Mouse (Mus musculus): ENCODE data around the gene Itpr3. TPM values are rescaled to one million over a fixed set of nuclear protein-coding genes. Genes with fewer than 3 reads are reported as not detected.

Gene Itpr3
- polyA plus RNA-seq, 1 experiment from 2014 or later: 13.0 TPM

DNA sequence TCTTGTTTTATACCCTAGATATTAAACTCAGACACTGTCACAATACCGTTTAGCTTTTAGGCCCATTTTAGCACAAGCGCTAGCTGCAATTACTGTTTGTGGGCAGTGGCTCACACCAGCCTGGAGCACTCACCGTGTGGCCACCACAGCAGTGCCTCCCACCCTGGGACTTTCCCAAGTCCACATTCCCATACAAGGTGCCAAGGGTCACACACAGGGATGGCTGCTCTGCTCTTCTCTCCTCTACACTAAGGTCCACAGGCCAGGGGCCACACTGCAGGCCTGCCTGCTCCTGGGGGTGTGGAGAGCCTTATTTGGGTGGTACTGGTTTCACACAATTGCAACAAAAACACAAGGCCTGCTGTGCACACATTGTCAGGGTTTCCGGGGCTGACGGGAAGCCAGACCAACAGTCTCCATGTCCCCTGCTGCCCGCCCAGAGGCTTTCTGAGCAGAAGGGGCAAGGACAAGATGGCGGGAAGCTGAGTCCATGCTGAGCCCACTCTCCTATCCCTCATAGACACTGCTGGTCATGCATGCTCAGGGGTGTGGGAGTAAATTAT lies 66.8 kb downstream of the Itpr3 start:
- ATAC-seq: no peak
- WGBS: 91% methylated on average over 7 of the region's 7 CpGs
- Histone ChIP-seq H3K4me1 (replicated peaks) (peaks cover 40% of the 10 kb centered on the region), H3K9ac (no peak overlapping the region), H3K36me3 (peaks cover 23% of the 10 kb centered on the region; the same call in 1 of the 2 replicates), H3K27me3 (replicated peaks) (no peaks in the 10 kb centered on the region), H3K27ac (no peak overlapping the region), H3K4me2 (replicated peaks) (no peak overlapping the region), H3K4me3 (replicated peaks) (no peak overlapping the region), H3K9me3 (no peaks in the 10 kb centered on the region)

- no peak overlapping the region for H3K27ac ChIP-seq
- no peak overlapping the region for H3K9ac ChIP-seq
These were observed 68.1 kb downstream of the Itpr3 start for GRCm38 (mm10) chr17:27125185-27125584.

GRCm38 (mm10) chr17:27125669-27126202 lies 68.6 kb downstream of the Itpr3 start:
- Histone ChIP-seq H3K27ac (no peak overlapping the region), H3K4me2 (replicated peaks) (no peak overlapping the region), H3K9me3 (no peaks in the 10 kb centered on the region), H3K36me3 (peaks cover 16% of the 10 kb centered on the region; the same call in 1 of the 2 replicates), H3K9ac (no peak overlapping the region), H3K4me3 (replicated peaks) (no peak overlapping the region), H3K4me1 (replicated peaks) (peaks cover 43% of the 10 kb centered on the region), H3K27me3 (replicated peaks) (no peaks in the 10 kb centered on the region)
- 88% methylated on average over 11 of the region's 11 CpGs for WGBS
- ATAC-seq: no peak

More at GRCm38 (mm10) chr17:27125185-27125584, 68.1 kb downstream of the Itpr3 start:
- Histone ChIP-seq H3K4me3 (replicated peaks) (no peak overlapping the region), H3K36me3 (peaks cover 16% of the 10 kb centered on the region; the same call in 1 of the 2 replicates), H3K4me2 (replicated peaks) (no peak overlapping the region), H3K27me3 (replicated peaks) (no peaks in the 10 kb centered on the region), H3K4me1 (replicated peaks) (peaks cover 43% of the 10 kb centered on the region), H3K9me3 (no peaks in the 10 kb centered on the region)
- ATAC-seq: no peak
- 34% methylated on average over 12 of the region's 12 CpGs for WGBS

GRCm38 (mm10) chr17:27126974-27127373 lies 69.9 kb downstream of the Itpr3 start:
- no peak overlapping the region for H3K9ac ChIP-seq
- no peak overlapping the region for H3K4me2 ChIP-seq (replicated peaks)
- H3K27ac ChIP-seq: no peak overlapping the region
- peaks cover 11% of the 10 kb centered on the region; the same call in 1 of the 2 replicates for H3K36me3 ChIP-seq
- peaks cover 38% of the 10 kb centered on the region for H3K4me1 ChIP-seq (replicated peaks)
- H3K4me3 ChIP-seq (replicated peaks): no peak overlapping the region
- H3K27me3 ChIP-seq (replicated peaks): no peaks in the 10 kb centered on the region
- no peak for ATAC-seq
- H3K9me3 ChIP-seq: no peaks in the 10 kb centered on the region
- WGBS: 69% methylated on average over 10 of the region's 10 CpGs

GRCm38 (mm10) chr17:27128189-27128588 lies 71.1 kb downstream of the Itpr3 start:
- Histone ChIP-seq H3K27me3 (replicated peaks) (no peaks in the 10 kb centered on the region), H3K4me2 (replicated peaks) (no peak overlapping the region), H3K4me1 (replicated peaks) (peaks cover 30% of the 10 kb centered on the region), H3K27ac (no peak overlapping the region), H3K36me3 (peaks cover 4% of the 10 kb centered on the region; the same call in 1 of the 2 replicates), H3K4me3 (replicated peaks) (no peak overlapping the region), H3K9me3 (no peaks in the 10 kb centered on the region), H3K9ac (no peak overlapping the region)
- ATAC-seq: no peak
- 84% methylated on average over 5 of the region's 5 CpGs for WGBS

- Histone ChIP-seq H3K9ac (no peak overlapping the region), H3K27ac (no peak overlapping the region), H3K4me3 (replicated peaks) (no peak overlapping the region), H3K9me3 (no peaks in the 10 kb centered on the region), H3K36me3 (0 out of 2 replicates have a peak, but pooled peaks cover 2% of the 10 kb centered on the region), H3K27me3 (replicated peaks) (no peaks in the 10 kb centered on the region), H3K4me2 (replicated peaks) (no peak overlapping the region), H3K4me1 (replicated peaks) (peaks cover 35% of the 10 kb centered on the region)
- 74% methylated on average over 13 of the region's 13 CpGs for WGBS
- ATAC-seq: no peak
These were observed 72.2 kb downstream of the Itpr3 start for GRCm38 (mm10) chr17:27129291-27129690.

GRCm38 (mm10) chr17:27129819-27130218 lies 72.7 kb downstream of the Itpr3 start:
- 0 out of 2 replicates have a peak overlapping the region, but pooled peaks have one; percentile 9 for H3K27ac ChIP-seq
- H3K36me3 ChIP-seq: 0 out of 2 replicates have a peak, but pooled peaks cover 2% of the 10 kb centered on the region
- no peaks in the 10 kb centered on the region for H3K9me3 ChIP-seq
- H3K9ac ChIP-seq: no peak overlapping the region
- H3K4me2 ChIP-seq (replicated peaks): no peak overlapping the region; the same call in 1 of the 2 replicates
- no peak for ATAC-seq
- peaks cover 36% of the 10 kb centered on the region for H3K4me1 ChIP-seq (replicated peaks)
- 74% methylated on average over 7 of the region's 7 CpGs for WGBS
- no peak overlapping the region for H3K4me3 ChIP-seq (replicated peaks)
- H3K27me3 ChIP-seq (replicated peaks): no peaks in the 10 kb centered on the region

GRCm38 (mm10) chr17:27130246-27130645 lies 73.1 kb downstream of the Itpr3 start:
- Histone ChIP-seq H3K4me1 (replicated peaks) (peaks cover 36% of the 10 kb centered on the region), H3K9ac (no peak overlapping the region), H3K9me3 (no peaks in the 10 kb centered on the region), H3K36me3 (0 out of 2 replicates have a peak, but pooled peaks cover 2% of the 10 kb centered on the region), H3K4me2 (replicated peaks) (no peak overlapping the region; the same call in 1 of the 2 replicates), H3K27ac (no peak overlapping the region), H3K27me3 (replicated peaks) (no peaks in the 10 kb centered on the region), H3K4me3 (replicated peaks) (no peak overlapping the region)
- ATAC-seq: no peak
- WGBS: 56% methylated on average over 9 of the region's 9 CpGs

GRCm38 (mm10) chr17:27131240-27131665 lies 74.1 kb downstream of the Itpr3 start:
- WGBS: 83% methylated on average over 10 of the region's 10 CpGs
- no peak overlapping the region for H3K9ac ChIP-seq
- H3K27ac ChIP-seq: no peak overlapping the region
- no peak overlapping the region for H3K4me2 ChIP-seq (replicated peaks)
- 0 out of 2 replicates have a peak, but pooled peaks cover 2% of the 10 kb centered on the region for H3K36me3 ChIP-seq
- no peak for ATAC-seq
- H3K4me1 ChIP-seq (replicated peaks): peaks cover 36% of the 10 kb centered on the region
- no peak overlapping the region for H3K4me3 ChIP-seq (replicated peaks)
- no peaks in the 10 kb centered on the region for H3K9me3 ChIP-seq
- H3K27me3 ChIP-seq (replicated peaks): no peaks in the 10 kb centered on the region

DNA sequence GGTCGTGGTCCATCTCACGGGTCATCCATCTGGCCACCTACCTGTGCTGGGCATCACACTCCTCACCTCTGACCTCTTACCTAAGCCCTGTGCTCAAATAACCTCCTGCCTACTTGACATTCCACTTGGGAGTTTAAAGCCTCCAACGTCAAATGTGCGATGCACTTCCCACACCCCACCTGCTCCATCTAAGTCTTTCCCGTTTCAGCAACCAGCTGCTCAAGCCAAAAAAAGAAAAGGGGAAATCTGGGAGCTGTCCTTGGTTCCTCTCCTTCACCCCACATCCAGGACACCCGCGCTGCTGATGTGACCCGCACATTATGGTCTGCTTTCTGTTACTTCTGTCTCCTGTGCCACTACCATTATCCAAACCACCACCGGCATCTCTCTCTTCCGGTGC lies 75.1 kb downstream of the Itpr3 start:
- WGBS: 87% methylated on average over 10 of the region's 10 CpGs

GRCm38 (mm10) chr17:27133551-27134141 lies 76.5 kb downstream of the Itpr3 start, which contains the start of gene Uqcc2:
Uqcc2 (minus strand) TSS chr17:27133916.
- ATAC-seq: peak; percentile 96
- peak within 1 kb of the TSS; percentile 71; the same call in 1 of the 2 replicates for H3K27ac ChIP-seq
- H3K36me3 ChIP-seq: no peaks in the 10 kb centered on the region
- H3K4me2 ChIP-seq (replicated peaks): peak within 1 kb of the TSS; percentile 72
- peak within 1 kb of the TSS; percentile 76 for H3K4me3 ChIP-seq (replicated peaks)
- H3K9me3 ChIP-seq: no peaks in the 10 kb centered on the region
- H3K4me1 ChIP-seq (replicated peaks): peaks cover 30% of the 10 kb centered on the region
- peak within 1 kb of the TSS; percentile 73 for H3K9ac ChIP-seq
- WGBS: under 1% methylated on average over 46 of the region's 46 CpGs
- H3K27me3 ChIP-seq (replicated peaks): no peaks in the 10 kb centered on the region

More for the DNA sequence above, 75.1 kb downstream of the Itpr3 start:
- Histone ChIP-seq H3K4me3 (replicated peaks) (no peak overlapping the region), H3K27ac (no peak overlapping the region), H3K36me3 (0 out of 2 replicates have a peak, but pooled peaks cover 2% of the 10 kb centered on the region), H3K4me2 (replicated peaks) (no peak overlapping the region), H3K27me3 (replicated peaks) (no peaks in the 10 kb centered on the region), H3K9ac (no peak overlapping the region), H3K9me3 (no peaks in the 10 kb centered on the region), H3K4me1 (replicated peaks) (peaks cover 36% of the 10 kb centered on the region)
- no peak for ATAC-seq

DNA sequence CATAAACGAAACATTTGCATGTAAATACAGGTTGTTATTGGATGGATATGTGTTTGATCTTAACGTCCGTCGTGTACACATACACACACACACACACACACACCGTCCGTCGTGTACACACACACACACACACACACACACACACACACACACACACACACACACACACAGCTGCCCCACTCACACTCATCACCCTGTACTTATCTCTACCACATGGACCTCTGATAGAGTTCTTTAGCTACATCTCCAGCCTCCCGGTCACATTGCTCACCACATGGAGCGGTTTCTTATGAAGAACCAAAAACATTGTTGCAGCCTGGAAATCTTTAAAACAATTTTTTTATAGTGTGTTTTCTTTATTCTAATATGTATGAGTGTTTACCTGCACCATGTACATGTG lies 77.1 kb downstream of the Itpr3 start:
- Histone ChIP-seq H3K4me2 (replicated peaks) (peak overlapping the region; percentile 72), H3K27ac (no peak overlapping the region), H3K4me1 (replicated peaks) (peaks cover 30% of the 10 kb centered on the region), H3K36me3 (no peaks in the 10 kb centered on the region), H3K9me3 (no peaks in the 10 kb centered on the region), H3K27me3 (replicated peaks) (no peaks in the 10 kb centered on the region), H3K9ac (no peak overlapping the region), H3K4me3 (replicated peaks) (peak overlapping the region; percentile 76)
- 29% methylated on average over 9 of the region's 9 CpGs for WGBS
- ATAC-seq: peak; percentile 18; the same call in 1 of the 2 replicates
